In the genomic region with DNA sequence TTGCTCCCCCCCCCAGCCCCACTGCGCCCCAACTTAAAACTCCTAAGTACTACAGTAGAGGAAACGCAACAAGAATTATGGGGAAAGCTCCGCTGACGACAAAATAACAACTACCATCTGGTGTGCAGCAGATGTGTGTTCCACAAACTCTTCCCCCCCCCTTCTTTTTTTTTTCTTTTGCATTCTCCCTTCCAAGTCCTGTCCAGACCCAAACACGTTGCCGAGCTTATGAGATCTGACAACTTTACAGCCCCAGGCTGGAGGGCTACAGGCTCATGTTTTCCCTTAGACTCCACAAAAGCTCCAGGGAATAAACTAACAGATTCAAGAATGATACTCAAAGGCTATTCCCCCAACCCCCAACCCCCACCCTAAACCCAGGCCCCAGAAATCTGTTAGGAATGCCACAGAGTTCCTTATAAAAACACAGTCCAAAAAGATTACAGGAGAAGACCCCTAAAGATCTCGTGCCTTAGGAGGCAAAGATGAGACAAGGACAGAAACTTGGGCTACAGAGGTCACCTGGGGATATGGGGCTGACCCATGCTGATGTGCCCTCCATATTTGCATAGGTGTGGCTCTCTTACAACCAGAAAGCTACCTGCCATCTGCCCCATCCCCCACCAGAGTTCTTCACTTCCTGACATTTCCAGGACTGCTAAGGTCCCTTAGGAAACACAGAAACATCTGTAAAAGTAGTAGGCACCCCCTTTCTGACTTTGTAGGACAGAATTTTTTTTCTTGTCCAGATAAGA, we compare ENCODE assay signal across 9 mouse cellular contexts.
DNase-seq lines count a peak whose midpoint lies in the region; ATAC-seq lines count a peak whose summit lies in the region.
"Had no signal": no experiment of that assay in that cellular context is flagged by ENCODE, and none has a peak within 500 bp of the region (broad histone marks: within the 10 kb centered on the region; RNA-seq: fewer than 3 reads in every experiment).

No protein-coding gene starts in this region.

- H3K36me3 ChIP-seq in embryonic facial prominence, embryonic 15.5 days, result no peaks in the 10 kb centered on the region

- H3K27ac ChIP-seq in embryonic facial prominence, embryonic 15.5 days (replicated peaks), result peak overlapping the region; percentile 44

- no peaks in the 10 kb centered on the region for H3K27me3 ChIP-seq in embryonic facial prominence, embryonic 15.5 days

- intact Hi-C loops in left cerebral cortex, postnatal 4 days (cut with DNase I), result no loop called here

- no peaks in the 10 kb centered on the region for H3K9me3 ChIP-seq in embryonic facial prominence, embryonic 15.5 days (replicated peaks)

- DNase-seq in left cerebral cortex, postnatal 4 days, result peak; percentile 6
- DNase-seq in left cerebral cortex, adult 8-10 months (ENCODE audit: low spot score in 2 of 2), result no peak
- peak; percentile 42 for DNase-seq in kidney, postnatal 10 days
- peak; percentile 63 for DNase-seq in skeletal muscle tissue, adult 2 months (ENCODE audit: low read depth, low spot score)
- DNase-seq in urinary bladder, postnatal 14 days (ENCODE audit: low spot score), result no peak
- DNase-seq in frontal cortex, postnatal 25 days (ENCODE audit: low spot score in 2 of 2), result no peak
- no peak for DNase-seq in frontal cortex, adult 2 months (ENCODE audit: extremely low spot score in 1 of 2, low spot score in 1 of 2)
- DNase-seq: adrenal gland, adult 2 months had no signal

- peak; percentile 75 for ATAC-seq in embryonic facial prominence, embryonic 15.5 days (ENCODE audit: insufficient number of reproducible peaks, low FRiP score, low TSS enrichment, low read depth)

- H3K9ac ChIP-seq in embryonic facial prominence, embryonic 15.5 days, result no peak overlapping the region

- peak overlapping the region; percentile 8; the same call in 1 of the 2 replicates for H3K4me3 ChIP-seq in embryonic facial prominence, embryonic 15.5 days (replicated peaks)

- H3K4me2 ChIP-seq in embryonic facial prominence, embryonic 15.5 days (replicated peaks), result peak overlapping the region; percentile 4; the same call in 1 of the 2 replicates

- peaks cover 5% of the 10 kb centered on the region for H3K4me1 ChIP-seq in embryonic facial prominence, embryonic 15.5 days

- WGBS in embryonic facial prominence, embryonic 15.5 days, result 8% methylated on average over 5 of the region's 7 CpGs

Comparison
In these comparisons a context has a peak if more than half of its experiments do, and no peak if none do; other contexts are left out.
1. DNase-seq: peak in left cerebral cortex, postnatal 4 days (single experiment), kidney, postnatal 10 days (single experiment) and skeletal muscle tissue, adult 2 months (single experiment); none in left cerebral cortex, adult 8-10 months (0 of 2), urinary bladder, postnatal 14 days (single experiment), frontal cortex, postnatal 25 days (0 of 2) and frontal cortex, adult 2 months (0 of 2).